ENCODE assay signal across 8 mouse cellular contexts in genomic region chr8:105225272-105225593, GRCm38 (mm10). TPM values are rescaled to one million over a fixed set of nuclear protein-coding genes. Genes with fewer than 3 reads are reported as not detected.
A peak's percentile ranks its signal among the peaks of the same experiment; 100 is the strongest.
DNase-seq lines count a peak whose midpoint lies in the region; ATAC-seq and TF ChIP-seq lines count a peak whose summit lies in the region.

No protein-coding gene starts in this region.

- TF ChIP-seq EP300 in ES-Bruce4 (IDR thresholded peaks at IDR 0.05; ENCODE audit: insufficient read depth, low read depth, low read length): no peak

- H3K27me3 ChIP-seq in heart, embryonic 12.5 days (replicated peaks): no peaks in the 10 kb centered on the region
- H3K27me3 ChIP-seq in ES-Bruce4 (ENCODE audit: control insufficient read depth, insufficient read depth, low read length, poor library complexity, severe bottlenecking): no peaks in the 10 kb centered on the region

- no peaks in the 10 kb centered on the region for H3K9me3 ChIP-seq in heart, embryonic 12.5 days (replicated peaks)
- H3K9me3 ChIP-seq in ES-Bruce4 (replicated peaks; ENCODE audit: control insufficient read depth, insufficient read depth, low read length, poor library complexity, severe bottlenecking): no peaks in the 10 kb centered on the region

- peak overlapping the region; percentile 96 for H3K4me3 ChIP-seq in heart, embryonic 12.5 days
- H3K4me3 ChIP-seq in ES-Bruce4 (ENCODE audit: low read depth, low read length): peak overlapping the region; percentile 78
- peak overlapping the region; percentile 94 for H3K4me3 ChIP-seq in macrophage (ENCODE audit: inconsistent target)

- ATAC-seq in heart, embryonic 12.5 days (ENCODE audit: insufficient number of reproducible peaks, low FRiP score): no peak
- peak; percentile 9; the same call in 1 of the 2 replicates for ATAC-seq in granulocyte monocyte progenitor cell, adult 5-6 weeks (replicated peaks; ENCODE audit: poor library complexity, severe bottlenecking)
- no peak for ATAC-seq in cerebellum, adult (ENCODE audit: insufficient number of reproducible peaks, low FRiP score, low TSS enrichment)

- H3K9ac ChIP-seq in heart, embryonic 12.5 days: peak overlapping the region; percentile 91
- H3K9ac ChIP-seq in ES-Bruce4 (ENCODE audit: low read depth, poor library complexity, severe bottlenecking): peak overlapping the region; percentile 89

- no peak for DNase-seq in heart, postnatal 25 days (ENCODE audit: low spot score)
- no peak for DNase-seq in spleen, postnatal 36 days (ENCODE audit: low spot score in 2 of 2)
- DNase-seq in adrenal gland, postnatal 14 days: no peak

- H3K4me1 ChIP-seq in heart, embryonic 12.5 days (replicated peaks): peaks cover 16% of the 10 kb centered on the region
- H3K4me1 ChIP-seq in ES-Bruce4 (ENCODE audit: control insufficient read depth, insufficient read depth, low read length): peaks cover 2% of the 10 kb centered on the region

- peak overlapping the region; percentile 82 for H3K27ac ChIP-seq in heart, embryonic 12.5 days (ENCODE audit: poor library complexity, severe bottlenecking)
- H3K27ac ChIP-seq in ES-Bruce4 (ENCODE audit: insufficient read depth, low read length) (peak overlapping the region; percentile 35; the same call in 1 of the 2 replicates), macrophage (peak overlapping the region; percentile 52)

- peak overlapping the region; percentile 80 for H3K4me2 ChIP-seq in heart, embryonic 12.5 days

- intact Hi-C loops in heart, postnatal 25 days (cut with DNase I): loop anchor here (2.0 kb wide), 1 partner anchor 54 kb away; the partner anchor contains the start of gene Cbfb

- no peak for TF ChIP-seq CTCF in ES-Bruce4 (IDR thresholded peaks at IDR 0.05; ENCODE audit: low read depth, low read length)

- under 1% methylated on average over 27 of the region's 27 CpGs for WGBS in heart, embryonic 12.5 days
- WGBS in macrophage (ENCODE audit: missing documents): under 1% methylated on average over 27 of the region's 27 CpGs

- no peaks in the 10 kb centered on the region for H3K36me3 ChIP-seq in heart, embryonic 12.5 days
- H3K36me3 ChIP-seq in ES-Bruce4 (ENCODE audit: control insufficient read depth, insufficient read depth, low read length, poor library complexity, severe bottlenecking) (peaks cover 4% of the 10 kb centered on the region; the same call in 1 of the 2 replicates), macrophage (ENCODE audit: inconsistent target) (no peaks in the 10 kb centered on the region)

- H3K79me2 ChIP-seq in macrophage (ENCODE audit: inconsistent target): peaks cover 50% of the 10 kb centered on the region

- TF ChIP-seq POLR2A in ES-Bruce4 (IDR thresholded peaks at IDR 0.05; ENCODE audit: insufficient read depth, low read length): no peak

RNA-seq across cellular contexts. Expression of gene D230025D16Rik, which starts 0.3 kb away (rescaled TPM):
- polyA plus RNA-seq in heart, embryonic 12.5 days (2016; fragmentation: Nextera tagmentation; extraction: Ambion mirVana): 18.7 and 18.9 TPM in 2 replicates
- total RNA-seq in heart, postnatal 25 days (2021): 10 to 100 TPM; 18.5 to 19.5 TPM
- polyA plus RNA-seq in ES-Bruce4 (2011; ENCODE audit: insufficient read depth, insufficient read length, low read depth, missing spikeins): 88.0 and 90.7 TPM in 2 replicates
- 30.9 and 41.0 TPM in 2 replicates for total RNA-seq in granulocyte monocyte progenitor cell, adult 5-6 weeks (2014; fragmentation: Nextera tagmentation)
- 21.8 and 25.7 TPM in 2 replicates for total RNA-seq in granulocyte monocyte progenitor cell, adult 5-6 weeks (2017)
- 10 to 100 TPM; 12.5 to 66.8 (median 40.9) TPM for total RNA-seq in macrophage (2018; cell fraction: chromatin; rRNA removed)
- 10 to 100 TPM in 25 of 26 experiments, 1 to 10 TPM in 1; 9.8 to 26.8 (median 19.0) TPM for total RNA-seq in macrophage (2018; cell fraction: cytosol; rRNA removed)
- total RNA-seq in macrophage (2018; cell fraction: nucleus; rRNA removed): 10 to 100 TPM; 14.2 to 65.6 (median 26.7) TPM
- polyA plus RNA-seq in macrophage (2018): 15.2 to 26.7 TPM (median 16.3 TPM) in 3 replicates
- total RNA-seq in adrenal gland, postnatal 14 days (2021): 34.9 and 38.7 TPM in 2 replicates

RNA-seq across cellular contexts. Expression of gene B3gnt9, which starts 29.7 kb away (rescaled TPM):
- polyA plus RNA-seq in heart, embryonic 12.5 days (2016; fragmentation: Nextera tagmentation; extraction: Ambion mirVana): 10.2 and 10.8 TPM in 2 replicates
- total RNA-seq in heart, postnatal 25 days (2021): 1 to 10 TPM; 4.1 to 4.9 TPM
- polyA plus RNA-seq in ES-Bruce4 (2011; ENCODE audit: insufficient read depth, insufficient read length, low read depth, missing spikeins) (0.37 and 0.67 TPM in 2 replicates), macrophage (2018) (1.8 to 2.8 TPM (median 2.4 TPM) in 3 replicates)
- 0.32 TPM in 1 of 2 replicates, not detected in the other for total RNA-seq in granulocyte monocyte progenitor cell, adult 5-6 weeks (2014; fragmentation: Nextera tagmentation)
- total RNA-seq in granulocyte monocyte progenitor cell, adult 5-6 weeks (2017): 1.0 TPM in 1 of 2 replicates, not detected in the other
- total RNA-seq in macrophage (2018; cell fraction: chromatin; rRNA removed): 1 to 10 TPM in 12 of 26 experiments, under 1 TPM in 14; 0.33 to 4.9 (median 0.96) TPM
- 1 to 10 TPM in 24 of 26 experiments, under 1 TPM in 2; 0.88 to 4.0 (median 2.0) TPM for total RNA-seq in macrophage (2018; cell fraction: cytosol; rRNA removed)
- 1 to 10 TPM in 20 of 26 experiments, under 1 TPM in 6; 0.74 to 4.7 (median 1.3) TPM for total RNA-seq in macrophage (2018; cell fraction: nucleus; rRNA removed)
- 3.6 and 5.0 TPM in 2 replicates for total RNA-seq in adrenal gland, postnatal 14 days (2021)

RNA-seq across cellular contexts. Expression of gene Tradd, which starts 39.2 kb away (rescaled TPM):
- 16.0 and 16.6 TPM in 2 replicates for polyA plus RNA-seq in heart, embryonic 12.5 days (2016; fragmentation: Nextera tagmentation; extraction: Ambion mirVana)
- total RNA-seq in heart, postnatal 25 days (2021): 1 to 10 TPM; 4.4 to 6.9 TPM
- polyA plus RNA-seq in ES-Bruce4 (2011; ENCODE audit: insufficient read depth, insufficient read length, low read depth, missing spikeins) (4.7 and 5.6 TPM in 2 replicates), macrophage (2018) (8.4 to 20.0 TPM (median 19.9 TPM) in 3 replicates)
- 8.7 and 9.4 TPM in 2 replicates for total RNA-seq in granulocyte monocyte progenitor cell, adult 5-6 weeks (2014; fragmentation: Nextera tagmentation)
- 15.8 and 21.0 TPM in 2 replicates for total RNA-seq in granulocyte monocyte progenitor cell, adult 5-6 weeks (2017)
- total RNA-seq in macrophage (2018; cell fraction: chromatin; rRNA removed): 10 to 100 TPM in 23 of 26 experiments, 1 to 10 TPM in 3; 6.4 to 42.1 (median 25.5) TPM
- 10 to 100 TPM; 12.6 to 25.2 (median 18.9) TPM for total RNA-seq in macrophage (2018; cell fraction: cytosol; rRNA removed)
- 10 to 100 TPM; 10.9 to 31.0 (median 20.4) TPM for total RNA-seq in macrophage (2018; cell fraction: nucleus; rRNA removed)
- total RNA-seq in adrenal gland, postnatal 14 days (2021): 12.7 and 15.9 TPM in 2 replicates

RNA-seq across cellular contexts. Expression of gene Fbxl8, which starts 39.2 kb away (rescaled TPM):
- 2.2 and 2.6 TPM in 2 replicates for polyA plus RNA-seq in heart, embryonic 12.5 days (2016; fragmentation: Nextera tagmentation; extraction: Ambion mirVana)
- 1 to 10 TPM; 2.4 to 2.7 TPM for total RNA-seq in heart, postnatal 25 days (2021)
- polyA plus RNA-seq in ES-Bruce4 (2011; ENCODE audit: insufficient read depth, insufficient read length, low read depth, missing spikeins): 1.5 and 1.9 TPM in 2 replicates
- total RNA-seq in granulocyte monocyte progenitor cell, adult 5-6 weeks (2014; fragmentation: Nextera tagmentation): 0.21 and 4.4 TPM in 2 replicates
- 1.7 and 3.6 TPM in 2 replicates for total RNA-seq in granulocyte monocyte progenitor cell, adult 5-6 weeks (2017)
- 1 to 10 TPM in 20 of 26 experiments, under 1 TPM in 5, not detected in 1; 0.43 to 5.8 (median 2.3) TPM for total RNA-seq in macrophage (2018; cell fraction: chromatin; rRNA removed)
- 1 to 10 TPM; 2.2 to 8.5 (median 5.7) TPM for total RNA-seq in macrophage (2018; cell fraction: cytosol; rRNA removed)
- 1 to 10 TPM in 25 of 26 experiments, under 1 TPM in 1; 0.93 to 6.9 (median 3.3) TPM for total RNA-seq in macrophage (2018; cell fraction: nucleus; rRNA removed)
- polyA plus RNA-seq in macrophage (2018): 2.1 to 7.5 TPM (median 3.9 TPM) in 3 replicates
- total RNA-seq in adrenal gland, postnatal 14 days (2021): 3.3 and 5.0 TPM in 2 replicates

RNA-seq across cellular contexts. Expression of gene Hsf4, which starts 44.4 kb away (rescaled TPM):
- polyA plus RNA-seq in heart, embryonic 12.5 days (2016; fragmentation: Nextera tagmentation; extraction: Ambion mirVana): not detected in 2 replicates
- 1 to 10 TPM; 1.5 to 2.2 TPM for total RNA-seq in heart, postnatal 25 days (2021)
- 1.1 and 1.4 TPM in 2 replicates for polyA plus RNA-seq in ES-Bruce4 (2011; ENCODE audit: insufficient read depth, insufficient read length, low read depth, missing spikeins)
- total RNA-seq in granulocyte monocyte progenitor cell, adult 5-6 weeks (2014; fragmentation: Nextera tagmentation): not detected in 2 replicates
- not detected in 2 replicates for total RNA-seq in granulocyte monocyte progenitor cell, adult 5-6 weeks (2017)
- total RNA-seq in macrophage (2018; cell fraction: chromatin; rRNA removed): 10 to 100 TPM in 8 of 26 experiments, 1 to 10 TPM in 18; 2.7 to 22.5 (median 7.9) TPM
- 1 to 10 TPM; 2.2 to 7.7 (median 4.6) TPM for total RNA-seq in macrophage (2018; cell fraction: cytosol; rRNA removed)
- 10 to 100 TPM in 9 of 26 experiments, 1 to 10 TPM in 17; 2.2 to 22.2 (median 5.4) TPM for total RNA-seq in macrophage (2018; cell fraction: nucleus; rRNA removed)
- polyA plus RNA-seq in macrophage (2018): 2.9 to 8.0 TPM (median 3.4 TPM) in 3 replicates
- total RNA-seq in adrenal gland, postnatal 14 days (2021): 0.41 and 0.70 TPM in 2 replicates
